Mouse (Mus musculus) MEL (cell line): Measurements from ENCODE around the gene Tjp2. TPM values are rescaled to one million over a fixed set of nuclear protein-coding genes. Genes with fewer than 3 reads are reported as not detected.

ENCODE experiments used
- DNase-seq: peaks from one replicate; pipeline ENCODE4 v3.0.0; 2011; ENCODE audit warnings: low read depth, low spot score
- H3K27ac ChIP-seq: 2 replicates; pipeline ENCODE4 v1.5.1; 2012; ENCODE audit warnings: low read depth, mild to moderate bottlenecking, control low read depth, low read length, moderate library complexity; ENCODE audit not compliant: control insufficient read depth
- H3K27me3 ChIP-seq, 2 experiments: fragments of 150-350 bp in 1 of 2; sonication (generic) in 1 of 2; 2 replicates each; pipeline ENCODE4 v1.6.1; 2012; ENCODE audit warnings: low read length in 2 of 2, mild to moderate bottlenecking in 2 of 2, improper control_type of control experiment in 1 of 2, moderate library complexity in 1 of 2; ENCODE audit not compliant: insufficient read depth in 2 of 2, control insufficient read depth in 1 of 2
- H3K36me3 ChIP-seq, 2 experiments: 2 replicates each; pipeline ENCODE4 v1.6.1; 2012 to 2014; ENCODE audit warnings: low read length in 2 of 2, improper control_type of control experiment in 1 of 2, inconsistent platforms in 1 of 2, mild to moderate bottlenecking in 1 of 2; ENCODE audit not compliant: insufficient read depth in 2 of 2, control insufficient read depth in 1 of 2
- H3K4me1 ChIP-seq, 2 experiments: fragments of 150-350 bp in 1 of 2; sonication (generic) in 1 of 2; 2 replicates each; pipeline ENCODE4 v1.6.1; 2012; ENCODE audit warnings: low read length in 2 of 2, improper control_type of control experiment in 1 of 2, mild to moderate bottlenecking in 1 of 2; ENCODE audit not compliant: insufficient read depth in 2 of 2, control insufficient read depth in 1 of 2
- H3K4me3 ChIP-seq, 2 experiments: fragments of 150-350 bp in 1 of 2; sonication (generic) in 1 of 2; 2 replicates each; pipeline ENCODE4 v1.5.1; 2012; ENCODE audit warnings: low read depth in 2 of 2, low read length in 2 of 2, mild to moderate bottlenecking in 2 of 2, moderate library complexity in 2 of 2, control low read depth in 1 of 2, improper control_type of control experiment in 1 of 2; ENCODE audit not compliant: control insufficient read depth in 1 of 2, insufficient read depth in 1 of 2
- H3K79me2 ChIP-seq: 2 replicates; pipeline ENCODE4 v1.6.1; 2012; ENCODE audit warnings: mild to moderate bottlenecking, low read length, moderate library complexity; ENCODE audit not compliant: control insufficient read depth, poor library complexity, insufficient read depth
- H3K9ac ChIP-seq: 2 replicates; pipeline ENCODE4 v1.6.1; 2012; ENCODE audit warnings: low read depth, mild to moderate bottlenecking, control low read depth, low read length, moderate library complexity; ENCODE audit not compliant: control insufficient read depth, poor library complexity, severe bottlenecking
- H3K9me3 ChIP-seq: fragments of 150-350 bp; sonication (generic); replicated peaks from 2 replicates; pipeline ENCODE4 v1.6.1; 2012; ENCODE audit warnings: mild to moderate bottlenecking, low read length, improper control_type of control experiment, moderate library complexity; ENCODE audit not compliant: insufficient read depth
- CHD1 ChIP-seq: IDR thresholded peaks from 2 replicates; pipeline ENCODE4 v1.6.1; 2012; ENCODE audit warnings: low read depth, mild to moderate bottlenecking, inconsistent platforms, low read length, improper control_type of control experiment
- E2F4 ChIP-seq: IDR thresholded peaks from 2 replicates; pipeline ENCODE4 v1.6.1; 2011; ENCODE audit warnings: low read depth, low read length, improper control_type of control experiment, borderline replicate concordance
- EP300 ChIP-seq, 2 experiments: IDR thresholded peaks; 2 replicates each; pipeline ENCODE4 v1.6.1; 2011; ENCODE audit warnings: improper control_type of control experiment in 2 of 2, low read length in 2 of 2, low read depth in 1 of 2, mild to moderate bottlenecking in 1 of 2
- GATA1 ChIP-seq: IDR thresholded peaks from 2 replicates; pipeline ENCODE4 v1.6.1; 2011; ENCODE audit warnings: low read depth, low read length, improper control_type of control experiment
- HCFC1 ChIP-seq: IDR thresholded peaks from 2 replicates; pipeline ENCODE4 v1.6.1; 2012; ENCODE audit warnings: low read depth, mild to moderate bottlenecking, inconsistent platforms, low read length, improper control_type of control experiment, moderate library complexity
- JUND ChIP-seq: IDR thresholded peaks from 2 replicates; pipeline ENCODE4 v1.6.1; 2011; ENCODE audit warnings: low read depth, mild to moderate bottlenecking, improper control_type of control experiment, low read length
- KAT2A ChIP-seq: conservative IDR thresholded peaks from 2 replicates; pipeline ENCODE4 v1.6.1; 2012; ENCODE audit warnings: low read depth, low read length, improper control_type of control experiment, inconsistent platforms
- MAFK ChIP-seq: IDR thresholded peaks from 2 replicates; pipeline ENCODE4 v1.6.1; 2011; ENCODE audit warnings: low read depth, mild to moderate bottlenecking, low read length, improper control_type of control experiment, borderline replicate concordance
- MAX ChIP-seq: IDR thresholded peaks from 2 replicates; pipeline ENCODE4 v1.6.1; 2011; ENCODE audit warnings: low read length, improper control_type of control experiment
- MAZ ChIP-seq: IDR thresholded peaks from 2 replicates; pipeline ENCODE4 v1.6.1; 2012; ENCODE audit warnings: low read depth, mild to moderate bottlenecking, inconsistent platforms, low read length, improper control_type of control experiment
- MEF2A ChIP-seq: IDR thresholded peaks from 2 replicates; pipeline ENCODE4 v1.6.1; 2014; ENCODE audit warnings: low read depth, mild to moderate bottlenecking, inconsistent platforms, low read length, improper control_type of control experiment; ENCODE audit not compliant: poor library complexity, insufficient replicate concordance, severe bottlenecking; ENCODE audit errors: extremely low read depth
- MXI1 ChIP-seq: IDR thresholded peaks from 2 replicates; pipeline ENCODE4 v1.6.1; 2011; ENCODE audit warnings: mild to moderate bottlenecking, low read depth, low read length, improper control_type of control experiment
- MYB ChIP-seq: IDR thresholded peaks from 2 replicates; pipeline ENCODE4 v1.6.1; 2011; ENCODE audit warnings: mild to moderate bottlenecking, low read depth, low read length, improper control_type of control experiment
- MYC ChIP-seq: IDR thresholded peaks from 2 replicates; pipeline ENCODE4 v1.6.1; 2011; ENCODE audit warnings: low read depth, mild to moderate bottlenecking, low read length, improper control_type of control experiment, moderate library complexity
- NELFE ChIP-seq: IDR thresholded peaks from 2 replicates; pipeline ENCODE4 v1.6.1; 2011; ENCODE audit warnings: low read depth, low read length, improper control_type of control experiment
- NRF1 ChIP-seq: IDR thresholded peaks from 2 replicates; pipeline ENCODE4 v1.6.1; 2014; ENCODE audit warnings: low read depth, mild to moderate bottlenecking, inconsistent platforms, low read length, improper control_type of control experiment, moderate library complexity; ENCODE audit not compliant: poor library complexity, insufficient read depth, severe bottlenecking
- POLR2A ChIP-seq, 2 experiments: IDR thresholded peaks; 2 replicates each; pipeline ENCODE4 v1.6.1; 2011 to 2012; ENCODE audit warnings: low read length in 2 of 2, mild to moderate bottlenecking in 2 of 2, control low read depth in 1 of 2, improper control_type of control experiment in 1 of 2, low read depth in 1 of 2, moderate library complexity in 1 of 2; ENCODE audit not compliant: control insufficient read depth in 1 of 2, insufficient read depth in 1 of 2, poor library complexity in 1 of 2
- RCOR1 ChIP-seq: IDR thresholded peaks from 2 replicates; pipeline ENCODE4 v1.6.1; 2012; ENCODE audit warnings: low read depth, mild to moderate bottlenecking, inconsistent platforms, low read length, improper control_type of control experiment
- SIN3A ChIP-seq: IDR thresholded peaks from 2 replicates; pipeline ENCODE4 v1.6.1; 2012; ENCODE audit warnings: low read length, improper control_type of control experiment, inconsistent platforms
- SMC3 ChIP-seq: IDR thresholded peaks from 2 replicates; pipeline ENCODE4 v1.6.1; 2011; ENCODE audit warnings: low read depth, low read length, improper control_type of control experiment
- TAL1 ChIP-seq: IDR thresholded peaks from 2 replicates; pipeline ENCODE4 v1.6.1; 2012; ENCODE audit warnings: mild to moderate bottlenecking, inconsistent platforms, low read length, moderate library complexity, mixed read lengths
- TBP ChIP-seq: IDR thresholded peaks from 2 replicates; pipeline ENCODE4 v1.8.0; 2011; ENCODE audit warnings: low read depth, low read length, improper control_type of control experiment
- TCF12 ChIP-seq: IDR thresholded peaks from 2 replicates; pipeline ENCODE4 v1.6.1; 2014; ENCODE audit warnings: low read depth, mild to moderate bottlenecking, inconsistent platforms, low read length, improper control_type of control experiment, moderate library complexity
- UBTF ChIP-seq: IDR thresholded peaks from 2 replicates; pipeline ENCODE4 v1.6.1; 2012; ENCODE audit warnings: low read depth, mild to moderate bottlenecking, inconsistent platforms, low read length, improper control_type of control experiment, moderate library complexity, borderline replicate concordance; ENCODE audit not compliant: insufficient read depth
- USF1 ChIP-seq: IDR thresholded peaks from 2 replicates; pipeline ENCODE4 v1.6.1; 2014; ENCODE audit warnings: low read depth, mild to moderate bottlenecking, inconsistent platforms, low read length, improper control_type of control experiment, moderate library complexity
- USF2 ChIP-seq, 2 experiments: IDR thresholded peaks; 2 replicates each; pipeline ENCODE4 v1.6.1; 2011 to 2012; ENCODE audit warnings: improper control_type of control experiment in 2 of 2, low read length in 2 of 2, borderline replicate concordance in 1 of 2, inconsistent platforms in 1 of 2, low read depth in 1 of 2, mild to moderate bottlenecking in 1 of 2; ENCODE audit not compliant: insufficient read depth in 1 of 2
- ZKSCAN1 ChIP-seq: IDR thresholded peaks from 2 replicates; pipeline ENCODE4 v1.6.1; 2012; ENCODE audit warnings: low read depth, mild to moderate bottlenecking, inconsistent platforms, low read length, improper control_type of control experiment, moderate library complexity
- ZMIZ1 ChIP-seq: IDR thresholded peaks from 2 replicates; pipeline ENCODE4 v1.6.1; 2012; ENCODE audit warnings: low read depth, mild to moderate bottlenecking, inconsistent platforms, low read length, improper control_type of control experiment, moderate library complexity
- ZNF384 ChIP-seq: IDR thresholded peaks from 2 replicates; pipeline ENCODE4 v1.6.1; 2012; ENCODE audit warnings: low read depth, mild to moderate bottlenecking, inconsistent platforms, low read length, improper control_type of control experiment
- polyA plus RNA-seq, 2 experiments: library from polyadenylated mRNA; stranded (reverse) in 1 of 2; unstranded in 1 of 2; fragments of >175 nt in 1 of 2; fragments of >200 nt in 1 of 2; gene quantifications; 2 replicates each; pipeline versions ENCODE4 v1.2.1 to v1.2.4; 2012; ENCODE audit warnings: low replicate concordance in 2 of 2, low read depth in 1 of 2; ENCODE audit not compliant: insufficient read length in 2 of 2, insufficient read depth in 1 of 2, missing spikeins in 1 of 2
- total RNA-seq: library from RNA; depleted of rRNA; stranded (reverse); fragments of 300-350 nt; gene quantifications from 2 replicates; pipeline ENCODE4 v1.2.3, GENCODE M21; 2012

Gene Tjp2
- total and polyA plus RNA-seq, 3 experiments, result 3.0 to 8.3 TPM; not detected in 1

DNA sequence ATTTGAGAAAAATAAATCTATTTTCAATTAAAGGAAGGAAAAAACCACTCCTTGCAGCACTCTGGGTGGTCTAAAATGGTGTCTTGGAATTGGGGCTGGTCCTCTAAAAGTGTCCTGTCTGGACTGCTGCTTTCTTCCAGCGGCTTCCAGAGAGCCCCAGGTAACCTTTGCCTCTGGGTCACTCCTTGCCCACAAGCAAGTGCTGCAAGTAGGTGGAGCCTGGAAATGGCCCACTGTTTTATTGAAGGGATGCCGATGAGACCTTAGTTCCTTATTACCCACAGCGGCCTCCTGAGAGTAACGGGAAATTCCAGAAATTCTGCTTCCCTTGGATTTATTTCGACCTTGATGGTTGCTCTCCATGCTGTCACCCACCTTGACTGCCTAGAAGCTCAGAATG is 170.6 kb downstream of the Tjp2 start:
- no peak overlapping the region for H3K4me3 ChIP-seq
- DNase-seq, result no peak
- H3K36me3 ChIP-seq, result no peaks in the 10 kb centered on the region
- H3K4me1 ChIP-seq, result no peaks in the 10 kb centered on the region
- TF ChIP-seq MAX (no peak), RCOR1 (no peak), TCF12 (no peak), MAZ (no peak), UBTF (no peak), MAFK (no peak), ZKSCAN1 (no peak), NRF1 (no peak), NELFE (no peak), TAL1 (no peak), HCFC1 (no peak), KAT2A (no peak), E2F4 (no peak), MXI1 (no peak), SMC3 (no peak), SIN3A (no peak), MYC (no peak)
- no peak overlapping the region for H3K9ac ChIP-seq
- H3K9me3 ChIP-seq, result no peaks in the 10 kb centered on the region
- no peaks in the 10 kb centered on the region for H3K79me2 ChIP-seq
- H3K27ac ChIP-seq, result no peak overlapping the region
- H3K27me3 ChIP-seq, result no peaks in the 10 kb centered on the region

DNA sequence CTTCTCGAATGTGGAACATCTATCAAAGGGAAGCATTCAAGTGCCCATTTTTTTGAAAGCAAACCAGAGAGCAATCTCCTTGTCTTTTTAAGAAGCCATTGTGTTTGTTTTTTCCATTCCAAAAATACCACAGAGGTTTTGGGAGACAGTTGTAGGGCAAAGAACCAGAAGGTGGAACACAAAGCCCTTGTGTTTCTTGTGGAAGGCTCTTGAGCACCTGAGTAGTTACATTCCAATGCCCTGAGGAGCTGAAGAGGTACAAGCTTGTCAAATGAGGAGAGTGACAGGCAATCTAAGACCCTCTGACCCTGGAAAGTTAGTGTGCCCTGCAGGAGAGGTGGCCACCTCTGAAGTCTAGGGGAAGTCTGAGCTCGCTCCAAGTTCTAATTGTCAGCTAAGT is 174.3 kb downstream of the Tjp2 start:
- Histone ChIP-seq H3K27ac (no peak overlapping the region), H3K4me1 (no peaks in the 10 kb centered on the region), H3K79me2 (no peaks in the 10 kb centered on the region), H3K9ac (no peak overlapping the region), H3K36me3 (no peaks in the 10 kb centered on the region), H3K9me3 (no peaks in the 10 kb centered on the region), H3K4me3 (no peak overlapping the region), H3K27me3 (no peaks in the 10 kb centered on the region)
- TF ChIP-seq MYC (no peak), GATA1 (no peak), HCFC1 (no peak), ZNF384 (no peak), ZMIZ1 (no peak), TBP (no peak), USF1 (no peak), SMC3 (no peak), MAX (no peak), EP300 (IDR thresholded peaks at IDR 0.05; ENCODE audit: low read depth in 1 of 2, low read length in 2 of 2) (no peak), E2F4 (no peak), POLR2A (IDR thresholded peaks at IDR 0.05; ENCODE audit: control insufficient read depth in 1 of 2, insufficient read depth in 1 of 2, low read depth in 1 of 2, low read length in 2 of 2, poor library complexity in 1 of 2) (no peak), MYB (no peak), CHD1 (no peak), SIN3A (no peak), JUND (no peak), MEF2A (no peak), USF2 (IDR thresholded peaks at IDR 0.05; ENCODE audit: borderline replicate concordance in 1 of 2, insufficient read depth in 1 of 2, low read depth in 1 of 2, low read length in 2 of 2) (no peak)
- DNase-seq, result no peak
